Mouse (Mus musculus): ENCODE data around the gene Gm37419. TPM values are rescaled to one million over a fixed set of nuclear protein-coding genes. Genes with fewer than 3 reads are reported as not detected.

Gene Gm37419
- polyA plus RNA-seq, 1 experiment = not detected

GRCm38 (mm10) chr16:23980201-23980870, 7.9 kb upstream of the Gm37419 start:
- no peak for TF ChIP-seq POLR2A (IDR thresholded peaks at IDR 0.05; ENCODE audit: borderline replicate concordance, extremely low read depth, insufficient read depth, insufficient read length, poor library complexity, severe bottlenecking)
- DNase-seq (ENCODE audit: low read depth) = no peak

GRCm38 (mm10) chr16:23980991-23981720, 7.1 kb upstream of the Gm37419 start:
- peak; percentile 48 for DNase-seq (ENCODE audit: low read depth)
- no peak for TF ChIP-seq CTCF (IDR thresholded peaks at IDR 0.05; ENCODE audit: borderline replicate concordance, extremely low read depth, insufficient read depth, insufficient read length)
- no peak for TF ChIP-seq POLR2A (IDR thresholded peaks at IDR 0.05; ENCODE audit: borderline replicate concordance, extremely low read depth, insufficient read depth, insufficient read length, poor library complexity, severe bottlenecking)

- peak; percentile 91 for DNase-seq (ENCODE audit: low read depth)
- TF ChIP-seq CTCF (IDR thresholded peaks at IDR 0.05; ENCODE audit: borderline replicate concordance, extremely low read depth, insufficient read depth, insufficient read length) (peak; percentile 80), POLR2A (IDR thresholded peaks at IDR 0.05; ENCODE audit: borderline replicate concordance, extremely low read depth, insufficient read depth, insufficient read length, poor library complexity, severe bottlenecking) (no peak)
Observed at GRCm38 (mm10) chr16:23981925-23982851, 6.1 kb upstream of the Gm37419 start.

- peak; percentile 81 for DNase-seq (ENCODE audit: low read depth)
Observed at GRCm38 (mm10) chr16:23982891-23983588, 5.2 kb upstream of the Gm37419 start.

GRCm38 (mm10) chr16:23984183-23984582, 4.1 kb upstream of the Gm37419 start:
- TF ChIP-seq POLR2A (IDR thresholded peaks at IDR 0.05; ENCODE audit: borderline replicate concordance, extremely low read depth, insufficient read depth, insufficient read length, poor library complexity, severe bottlenecking) = no peak
- peak; percentile 93 for TF ChIP-seq CTCF (IDR thresholded peaks at IDR 0.05; ENCODE audit: borderline replicate concordance, extremely low read depth, insufficient read depth, insufficient read length)
- peak; percentile 91 for DNase-seq (ENCODE audit: low read depth)

More at GRCm38 (mm10) chr16:23982891-23983588, 5.2 kb upstream of the Gm37419 start:
- TF ChIP-seq CTCF (IDR thresholded peaks at IDR 0.05; ENCODE audit: borderline replicate concordance, extremely low read depth, insufficient read depth, insufficient read length) = peak; percentile 69
- TF ChIP-seq POLR2A (IDR thresholded peaks at IDR 0.05; ENCODE audit: borderline replicate concordance, extremely low read depth, insufficient read depth, insufficient read length, poor library complexity, severe bottlenecking) = no peak

- TF ChIP-seq POLR2A (IDR thresholded peaks at IDR 0.05; ENCODE audit: borderline replicate concordance, extremely low read depth, insufficient read depth, insufficient read length, poor library complexity, severe bottlenecking) = no peak
- TF ChIP-seq CTCF (IDR thresholded peaks at IDR 0.05; ENCODE audit: borderline replicate concordance, extremely low read depth, insufficient read depth, insufficient read length) = no peak
- DNase-seq (ENCODE audit: low read depth) = peak; percentile 70
Observed at GRCm38 (mm10) chr16:23984760-23985466, 3.4 kb upstream of the Gm37419 start.

GRCm38 (mm10) chr16:23985467-23985861, 2.8 kb upstream of the Gm37419 start:
- no peak for TF ChIP-seq POLR2A (IDR thresholded peaks at IDR 0.05; ENCODE audit: borderline replicate concordance, extremely low read depth, insufficient read depth, insufficient read length, poor library complexity, severe bottlenecking)
- no peak for TF ChIP-seq CTCF (IDR thresholded peaks at IDR 0.05; ENCODE audit: borderline replicate concordance, extremely low read depth, insufficient read depth, insufficient read length)
- DNase-seq (ENCODE audit: low read depth) = peak; percentile 73

- TF ChIP-seq POLR2A (IDR thresholded peaks at IDR 0.05; ENCODE audit: borderline replicate concordance, extremely low read depth, insufficient read depth, insufficient read length, poor library complexity, severe bottlenecking) (no peak), CTCF (IDR thresholded peaks at IDR 0.05; ENCODE audit: borderline replicate concordance, extremely low read depth, insufficient read depth, insufficient read length) (no peak)
- peak; percentile 33 for DNase-seq (ENCODE audit: low read depth)
Observed at GRCm38 (mm10) chr16:23986176-23986575, 2.1 kb upstream of the Gm37419 start.

GRCm38 (mm10) chr16:23986871-23987270, 1.4 kb upstream of the Gm37419 start:
- peak; percentile 45 for DNase-seq (ENCODE audit: low read depth)
- TF ChIP-seq POLR2A (IDR thresholded peaks at IDR 0.05; ENCODE audit: borderline replicate concordance, extremely low read depth, insufficient read depth, insufficient read length, poor library complexity, severe bottlenecking) = no peak
- no peak for TF ChIP-seq CTCF (IDR thresholded peaks at IDR 0.05; ENCODE audit: borderline replicate concordance, extremely low read depth, insufficient read depth, insufficient read length)

Measured in brain, embryonic 14.5 days (tissue).